Mouse (Mus musculus): ENCODE results near the gene Zfp292.
"Not testable (repeated sequence)": the region's sequence is repeated elsewhere in the genome, so short reads cannot be mapped to it uniquely, and the experiment has no call there.

GRCm38 (mm10) chr4:34901582-34901981 is 18.8 kb upstream of the Zfp292 start:
- not testable (repeated sequence) for TF ChIP-seq POLR2A (IDR thresholded peaks at IDR 0.05; ENCODE audit: control insufficient read depth, low read depth, low read length); CTCF (IDR thresholded peaks at IDR 0.05; ENCODE audit: control insufficient read depth, insufficient read depth, insufficient replicate concordance, low read depth, low read length)

All from testis, adult 2 months (tissue).